9 mouse cellular contexts compared by ENCODE assay signal in the genomic region with DNA sequence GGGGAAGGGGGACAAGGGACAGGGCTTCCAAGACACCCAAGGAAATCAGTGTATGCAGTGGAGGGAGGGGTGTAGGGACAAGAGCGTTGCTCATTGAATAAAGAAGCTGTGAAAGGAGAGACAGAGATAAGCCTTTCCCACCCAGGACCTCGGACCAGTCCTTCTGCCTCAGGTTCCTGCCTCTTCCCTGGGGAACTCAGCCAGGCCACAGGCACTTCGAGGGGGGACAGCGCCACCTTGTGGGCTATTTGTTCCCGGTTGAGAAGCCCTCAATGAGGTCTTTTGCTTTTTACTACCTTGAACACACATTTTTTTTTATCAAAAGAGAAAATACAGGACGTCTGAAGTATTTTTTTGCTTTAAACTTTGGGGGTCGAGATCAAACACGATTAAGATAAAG.
A peak's percentile ranks its signal among the peaks of the same experiment; 100 is the strongest.
DNase-seq lines count a peak whose midpoint lies in the region; ATAC-seq and TF ChIP-seq lines count a peak whose summit lies in the region.
"Had no signal": no experiment of that assay in that cellular context is flagged by ENCODE, and none has a peak within 500 bp of the region (broad histone marks: within the 10 kb centered on the region; RNA-seq: fewer than 3 reads in every experiment).

No protein-coding gene starts in this region.

- 4% methylated on average over 8 of the region's 8 CpGs for WGBS in hindbrain, embryonic 10.5 days
- 5% methylated on average over 8 of the region's 8 CpGs for WGBS in hindbrain, embryonic 16.5 days
- WGBS in forebrain, postnatal 0 days = 3% methylated on average over 8 of the region's 8 CpGs
- WGBS in intestine, postnatal 0 days = 7% methylated on average over 8 of the region's 8 CpGs

- DNase-seq in hindbrain, embryonic 10.5 days (ENCODE audit: low spot score) = peak; percentile 79
- peak; percentile 82 for DNase-seq in brain, embryonic 14.5 days (ENCODE audit: low read depth)
- peak; percentile 81 for DNase-seq in forebrain, postnatal 0 days
- peak; percentile 74 to 84 for DNase-seq in left cerebral cortex, postnatal 10 days (ENCODE audit: extremely low spot score in 1 of 2, low spot score in 2 of 2)
- DNase-seq in natural killer cell, adult 2 months (ENCODE audit: low spot score in 2 of 2) = peak; percentile 53 to 62
- peak; percentile 59 for DNase-seq in testis, postnatal 14 days (ENCODE audit: low spot score)

- no peak overlapping the region for H3K4me2 ChIP-seq in hindbrain, embryonic 16.5 days (ENCODE audit: low read length)
- no peak overlapping the region for H3K4me2 ChIP-seq in forebrain, postnatal 0 days (ENCODE audit: low read depth)
- H3K4me2 ChIP-seq in intestine, postnatal 0 days (replicated peaks; ENCODE audit: low read depth) = no peak overlapping the region

- no peaks in the 10 kb centered on the region for H3K36me3 ChIP-seq in hindbrain, embryonic 10.5 days
- H3K36me3 ChIP-seq in hindbrain, embryonic 16.5 days (ENCODE audit: control insufficient read depth, insufficient read depth, low read length) = no peaks in the 10 kb centered on the region
- no peaks in the 10 kb centered on the region for H3K36me3 ChIP-seq in forebrain, postnatal 0 days (ENCODE audit: insufficient read depth)
- H3K36me3 ChIP-seq in intestine, postnatal 0 days (ENCODE audit: control insufficient read depth, insufficient read depth) = no peaks in the 10 kb centered on the region

- no peak for ATAC-seq in hindbrain, embryonic 16.5 days
- 0 out of 2 replicates have a peak, but pooled peaks have one; percentile 19 for ATAC-seq in forebrain, postnatal 0 days
- no peak for ATAC-seq in intestine, postnatal 0 days

- H3K27me3 ChIP-seq in hindbrain, embryonic 10.5 days (ENCODE audit: insufficient read depth, poor library complexity, severe bottlenecking) = peaks cover 31% of the 10 kb centered on the region
- no peaks in the 10 kb centered on the region for H3K27me3 ChIP-seq in hindbrain, embryonic 16.5 days (replicated peaks; ENCODE audit: control insufficient read depth, insufficient read depth, low read length)
- H3K27me3 ChIP-seq in forebrain, postnatal 0 days (ENCODE audit: insufficient read depth, low read length) = no peaks in the 10 kb centered on the region
- no peaks in the 10 kb centered on the region for H3K27me3 ChIP-seq in intestine, postnatal 0 days (replicated peaks; ENCODE audit: control insufficient read depth, insufficient read depth, low read length)

- TF ChIP-seq CTCF in brain, embryonic 14.5 days (IDR thresholded peaks at IDR 0.05; ENCODE audit: borderline replicate concordance, extremely low read depth, insufficient read depth, insufficient read length) = peak; percentile 83
- TF ChIP-seq CTCF in forebrain, postnatal 0 days (IDR thresholded peaks at IDR 0.05; ENCODE audit: low read depth) = peak; percentile 81
- peak; percentile 92 for TF ChIP-seq CTCF in intestine, postnatal 0 days (IDR thresholded peaks at IDR 0.05; ENCODE audit: low read depth)

- no peak overlapping the region for H3K9ac ChIP-seq in hindbrain, embryonic 16.5 days (ENCODE audit: low read depth, low read length)
- no peak overlapping the region for H3K9ac ChIP-seq in forebrain, postnatal 0 days
- H3K9ac ChIP-seq in intestine, postnatal 0 days (ENCODE audit: low read depth, low read length) = no peak overlapping the region

- H3K4me3 ChIP-seq in hindbrain, embryonic 10.5 days = no peak overlapping the region
- H3K4me3 ChIP-seq in hindbrain, embryonic 16.5 days (ENCODE audit: low read length) = no peak overlapping the region
- no peak overlapping the region for H3K4me3 ChIP-seq in forebrain, postnatal 0 days (ENCODE audit: low read depth, low read length)
- H3K4me3 ChIP-seq in intestine, postnatal 0 days (ENCODE audit: low read depth, low read length) = no peak overlapping the region
- H3K4me3 ChIP-seq: myocyte had no signal

- peaks cover 22% of the 10 kb centered on the region for H3K4me1 ChIP-seq in hindbrain, embryonic 10.5 days (replicated peaks)
- peaks cover 17% of the 10 kb centered on the region for H3K4me1 ChIP-seq in hindbrain, embryonic 16.5 days (ENCODE audit: control insufficient read depth, insufficient read depth, low read depth, low read length)
- H3K4me1 ChIP-seq in forebrain, postnatal 0 days (ENCODE audit: insufficient read depth) = peaks cover 17% of the 10 kb centered on the region
- H3K4me1 ChIP-seq in intestine, postnatal 0 days (replicated peaks; ENCODE audit: control insufficient read depth, insufficient read depth, low read length) = no peaks in the 10 kb centered on the region

- TF ChIP-seq POLR2A in brain, embryonic 14.5 days (IDR thresholded peaks at IDR 0.05; ENCODE audit: borderline replicate concordance, extremely low read depth, insufficient read depth, insufficient read length, poor library complexity, severe bottlenecking) = no peak

- no peaks in the 10 kb centered on the region for H3K9me3 ChIP-seq in hindbrain, embryonic 10.5 days
- no peaks in the 10 kb centered on the region for H3K9me3 ChIP-seq in hindbrain, embryonic 16.5 days (ENCODE audit: control insufficient read depth, low read length)
- H3K9me3 ChIP-seq in forebrain, postnatal 0 days (ENCODE audit: low read length) = no peaks in the 10 kb centered on the region
- no peaks in the 10 kb centered on the region for H3K9me3 ChIP-seq in intestine, postnatal 0 days (ENCODE audit: control insufficient read depth)

- H3K27ac ChIP-seq in hindbrain, embryonic 10.5 days = no peak overlapping the region
- no peak overlapping the region for H3K27ac ChIP-seq in hindbrain, embryonic 16.5 days (ENCODE audit: low read depth, low read length)
- no peak overlapping the region for H3K27ac ChIP-seq in forebrain, postnatal 0 days (ENCODE audit: low read depth, low read length)
- no peak overlapping the region for H3K27ac ChIP-seq in intestine, postnatal 0 days (ENCODE audit: low read depth, low read length)

- intact Hi-C loops in left cerebral cortex, postnatal 10 days (cut with DNase I) = loop anchor here (2.0 kb wide), 1 partner anchor 135 kb away; no protein-coding TSS in a partner anchor
